Mouse (Mus musculus): ENCODE measurements around the gene Olfr1199. TPM values are rescaled to one million over a fixed set of nuclear protein-coding genes. Genes with fewer than 3 reads are reported as not detected.

The Olfr1199 gene
- polyA plus RNA-seq (2012; fragmentation: generic; extraction: Trizol) = not detected
- long read RNA-seq, experiment 1 = 0 reads
- long read RNA-seq, experiment 2 = 0 reads

GRCm38 (mm10) chr2:88760369-88760768 lies at the start of gene Olfr1199:
Olfr1199 (minus strand) TSS chr2:88760469.
- H3K36me3 ChIP-seq (ENCODE audit: control insufficient read depth, insufficient read depth) = no peaks in the 10 kb centered on the region
- no peak within 1 kb of the TSS for H3K4me3 ChIP-seq (ENCODE audit: insufficient read depth, poor library complexity, severe bottlenecking)
- H3K79me2 ChIP-seq (ENCODE audit: control insufficient read depth, insufficient read depth) = no peaks in the 10 kb centered on the region
- H3ac ChIP-seq (ENCODE audit: control insufficient read depth, insufficient read length, low read depth) = no peak within 1 kb of the TSS
- no peaks in the 10 kb centered on the region for H3K27me3 ChIP-seq (ENCODE audit: control insufficient read depth, insufficient read depth, insufficient read length)
- H3K79me3 ChIP-seq (ENCODE audit: low read depth) = no peaks in the 10 kb centered on the region
- TF ChIP-seq MAX (IDR thresholded peaks at IDR 0.05) (no peak), MYOD1 (IDR thresholded peaks at IDR 0.05; ENCODE audit: control insufficient read depth, insufficient read length, low read depth) (no peak), MYOG (IDR thresholded peaks at IDR 0.05; ENCODE audit: control insufficient read depth, extremely low read depth, insufficient read length) (no peak), USF1 (IDR thresholded peaks at IDR 0.05; ENCODE audit: low read depth) (no peak), CEBPB (IDR thresholded peaks at IDR 0.05; ENCODE audit: low read depth) (no peak), CTCF (IDR thresholded peaks at IDR 0.05; ENCODE audit: control insufficient read depth, insufficient read depth, insufficient read length) (no peak), FOSL1 (IDR thresholded peaks at IDR 0.05; ENCODE audit: insufficient read depth, low read length, poor library complexity, severe bottlenecking) (no peak)

GRCm38 (mm10) chr2:88792736-88793135 lies 32.5 kb upstream of the Olfr1199 start, which contains the start of gene Olfr1201:
Olfr1201 (plus strand) TSS chr2:88793036.
- TF ChIP-seq MYOG (IDR thresholded peaks at IDR 0.05; ENCODE audit: control insufficient read depth, extremely low read depth, insufficient read length) (no peak), MYOD1 (IDR thresholded peaks at IDR 0.05; ENCODE audit: control insufficient read depth, insufficient read length, low read depth) (no peak), USF1 (IDR thresholded peaks at IDR 0.05; ENCODE audit: low read depth) (no peak), FOSL1 (IDR thresholded peaks at IDR 0.05; ENCODE audit: insufficient read depth, low read length, poor library complexity, severe bottlenecking) (no peak), CTCF (IDR thresholded peaks at IDR 0.05; ENCODE audit: control insufficient read depth, insufficient read depth, insufficient read length) (no peak)
- no peak within 1 kb of the TSS for H3K4me3 ChIP-seq (ENCODE audit: insufficient read depth, poor library complexity, severe bottlenecking)
- H3K79me2 ChIP-seq (ENCODE audit: control insufficient read depth, insufficient read depth) = no peaks in the 10 kb centered on the region
- no peaks in the 10 kb centered on the region for H3K79me3 ChIP-seq (ENCODE audit: low read depth)
- no peaks in the 10 kb centered on the region for H3K36me3 ChIP-seq (ENCODE audit: control insufficient read depth, insufficient read depth)
- H3K27me3 ChIP-seq (ENCODE audit: control insufficient read depth, insufficient read depth, insufficient read length) = no peaks in the 10 kb centered on the region
- no peak within 1 kb of the TSS for H3ac ChIP-seq (ENCODE audit: control insufficient read depth, insufficient read length, low read depth)

DNA sequence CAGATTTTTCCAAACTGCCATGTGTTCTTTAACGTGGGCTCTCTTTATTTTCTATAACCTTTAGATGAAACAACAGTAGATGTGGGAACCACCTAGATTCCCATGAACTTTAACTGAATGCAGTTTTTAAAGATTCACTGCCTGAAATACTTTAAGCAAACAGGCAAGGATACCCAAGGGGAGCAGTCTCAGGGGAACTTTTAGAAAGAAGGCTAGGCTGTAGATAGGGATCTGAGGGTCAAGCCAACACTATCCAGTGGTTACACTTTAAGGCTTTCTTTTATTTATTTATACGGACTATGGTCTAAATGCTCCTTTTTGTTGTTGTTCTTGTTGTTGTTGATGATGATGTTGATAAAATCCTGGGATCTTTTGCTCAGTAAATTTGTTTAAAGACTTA lies 10.1 kb upstream of the Olfr1199 start, which contains the start of gene Olfr1200:
Olfr1200 (minus strand) TSS at position 101 of the 400 bp plus-strand sequence.
- H3K79me3 ChIP-seq (ENCODE audit: low read depth) = no peaks in the 10 kb centered on the region
- H3K4me3 ChIP-seq (ENCODE audit: insufficient read depth, poor library complexity, severe bottlenecking) = no peak within 1 kb of the TSS
- TF ChIP-seq FOSL1 (IDR thresholded peaks at IDR 0.05; ENCODE audit: insufficient read depth, low read length, poor library complexity, severe bottlenecking) (no peak), MYOG (IDR thresholded peaks at IDR 0.05; ENCODE audit: control insufficient read depth, extremely low read depth, insufficient read length) (no peak), USF1 (IDR thresholded peaks at IDR 0.05; ENCODE audit: low read depth) (no peak), CTCF (IDR thresholded peaks at IDR 0.05; ENCODE audit: control insufficient read depth, insufficient read depth, insufficient read length) (no peak), MAX (IDR thresholded peaks at IDR 0.05) (no peak), CEBPB (IDR thresholded peaks at IDR 0.05; ENCODE audit: low read depth) (no peak), MYOD1 (IDR thresholded peaks at IDR 0.05; ENCODE audit: control insufficient read depth, insufficient read length, low read depth) (no peak)
- H3K27me3 ChIP-seq (ENCODE audit: control insufficient read depth, insufficient read depth, insufficient read length) = no peaks in the 10 kb centered on the region
- no peak within 1 kb of the TSS for H3ac ChIP-seq (ENCODE audit: control insufficient read depth, insufficient read length, low read depth)
- H3K36me3 ChIP-seq (ENCODE audit: control insufficient read depth, insufficient read depth) = no peaks in the 10 kb centered on the region
- H3K79me2 ChIP-seq (ENCODE audit: control insufficient read depth, insufficient read depth) = no peaks in the 10 kb centered on the region

DNA sequence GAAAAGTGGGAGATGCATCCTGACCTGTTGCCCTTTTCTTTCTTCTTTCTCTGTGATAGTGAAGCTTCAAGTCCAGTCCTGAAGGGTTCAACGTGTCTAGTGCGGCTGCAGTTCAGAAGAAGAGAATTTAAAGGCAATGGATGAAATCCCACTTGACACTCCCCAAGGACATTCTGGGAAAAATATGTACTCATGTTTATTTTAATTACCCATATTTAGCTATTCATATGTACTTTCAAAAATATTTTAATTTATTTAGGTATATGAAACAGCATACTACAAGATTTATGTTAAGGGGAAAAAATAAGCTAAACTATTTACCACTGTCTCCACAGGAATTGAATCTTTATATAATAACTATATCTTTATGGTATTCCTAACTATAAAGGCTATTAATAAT lies 9.0 kb downstream of the Olfr1199 start, which contains the start of gene Olfr1198:
Olfr1198 (minus strand) TSS at position 101 of the 400 bp plus-strand sequence.
- TF ChIP-seq MYOD1 (IDR thresholded peaks at IDR 0.05; ENCODE audit: control insufficient read depth, insufficient read length, low read depth) (no peak), CEBPB (IDR thresholded peaks at IDR 0.05; ENCODE audit: low read depth) (no peak), USF1 (IDR thresholded peaks at IDR 0.05; ENCODE audit: low read depth) (no peak), MYOG (IDR thresholded peaks at IDR 0.05; ENCODE audit: control insufficient read depth, extremely low read depth, insufficient read length) (no peak), MAX (IDR thresholded peaks at IDR 0.05) (no peak), CTCF (IDR thresholded peaks at IDR 0.05; ENCODE audit: control insufficient read depth, insufficient read depth, insufficient read length) (no peak), FOSL1 (IDR thresholded peaks at IDR 0.05; ENCODE audit: insufficient read depth, low read length, poor library complexity, severe bottlenecking) (no peak)

DNA sequence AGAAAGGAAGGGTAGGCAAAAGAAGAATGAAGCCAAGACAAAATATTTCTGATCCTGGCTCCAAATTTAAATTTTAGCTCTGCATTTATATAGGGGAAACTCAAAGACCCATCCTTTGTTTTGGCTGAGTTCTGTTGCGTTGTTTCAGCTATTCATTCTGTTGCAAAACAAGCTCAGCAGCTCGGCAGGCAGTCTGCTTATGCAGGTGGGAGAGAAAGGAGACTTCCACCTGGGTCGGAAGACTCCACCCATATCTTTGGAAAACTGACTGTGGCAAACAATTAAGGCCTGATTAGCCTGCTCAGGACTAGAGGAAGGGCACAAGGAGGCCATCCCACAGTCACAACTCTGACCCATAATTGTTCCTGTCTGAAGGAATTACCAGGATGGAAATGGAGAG lies 16.9 kb downstream of the Olfr1199 start:
- TF ChIP-seq MYOG (IDR thresholded peaks at IDR 0.05; ENCODE audit: control insufficient read depth, extremely low read depth, insufficient read length) = no peak
- TF ChIP-seq USF1 (IDR thresholded peaks at IDR 0.05; ENCODE audit: low read depth) = no peak
- no peak for TF ChIP-seq CEBPB (IDR thresholded peaks at IDR 0.05; ENCODE audit: low read depth)
- no peak for TF ChIP-seq MYOD1 (IDR thresholded peaks at IDR 0.05; ENCODE audit: control insufficient read depth, insufficient read length, low read depth)
- TF ChIP-seq CTCF (IDR thresholded peaks at IDR 0.05; ENCODE audit: control insufficient read depth, insufficient read depth, insufficient read length) = no peak
- no peak overlapping the region for H3K4me3 ChIP-seq (ENCODE audit: insufficient read depth, poor library complexity, severe bottlenecking)
- H3K79me3 ChIP-seq (ENCODE audit: low read depth) = no peaks in the 10 kb centered on the region
- no peaks in the 10 kb centered on the region for H3K79me2 ChIP-seq (ENCODE audit: control insufficient read depth, insufficient read depth)
- no peaks in the 10 kb centered on the region for H3K27me3 ChIP-seq (ENCODE audit: control insufficient read depth, insufficient read depth, insufficient read length)
- H3K36me3 ChIP-seq (ENCODE audit: control insufficient read depth, insufficient read depth) = no peaks in the 10 kb centered on the region
- H3ac ChIP-seq (ENCODE audit: control insufficient read depth, insufficient read length, low read depth) = no peak overlapping the region

More for the DNA sequence above, 9.0 kb downstream of the Olfr1199 start, which contains the start of gene Olfr1198:
- H3K36me3 ChIP-seq (ENCODE audit: control insufficient read depth, insufficient read depth) = no peaks in the 10 kb centered on the region
- H3K79me3 ChIP-seq (ENCODE audit: low read depth) = no peaks in the 10 kb centered on the region
- H3K27me3 ChIP-seq (ENCODE audit: control insufficient read depth, insufficient read depth, insufficient read length) = no peaks in the 10 kb centered on the region
- H3K79me2 ChIP-seq (ENCODE audit: control insufficient read depth, insufficient read depth) = no peaks in the 10 kb centered on the region
- no peak within 1 kb of the TSS for H3K4me3 ChIP-seq (ENCODE audit: insufficient read depth, poor library complexity, severe bottlenecking)
- no peak within 1 kb of the TSS for H3ac ChIP-seq (ENCODE audit: control insufficient read depth, insufficient read length, low read depth)
